Mouse (Mus musculus) embryonic facial prominence, embryonic 13.5 days (tissue): ENCODE data around the gene Slc5a4b. TPM values are rescaled to one million over a fixed set of nuclear protein-coding genes. Genes with fewer than 3 reads are reported as not detected.

Source experiments
- ATAC-seq: fragments of 200-750 bp; cut with Nextera tagmentation; 2 replicates; pipeline ENCODE4 v1.8.0; 2017; ENCODE audit warnings: low read depth; ENCODE audit not compliant: insufficient number of reproducible peaks, insufficient read depth, low FRiP score, low TSS enrichment
- H3K27ac ChIP-seq: fragments of 300-500 bp; sonication (generic); 2 replicates; pipeline ENCODE4 v1.5.1; 2015; ENCODE audit warnings: moderate library complexity, mild to moderate bottlenecking, inconsistent platforms
- H3K27me3 ChIP-seq: fragments of 300-500 bp; sonication (generic); 2 replicates; pipeline ENCODE4 v1.6.1; 2015; ENCODE audit warnings: mild to moderate bottlenecking, inconsistent platforms
- H3K36me3 ChIP-seq: fragments of 300-500 bp; sonication (generic); 2 replicates; pipeline ENCODE4 v1.6.1; 2015; ENCODE audit warnings: mild to moderate bottlenecking, inconsistent platforms
- H3K4me1 ChIP-seq: fragments of 300-500 bp; sonication (generic); 2 replicates; pipeline ENCODE4 v1.6.1; 2015; ENCODE audit warnings: inconsistent platforms
- H3K4me2 ChIP-seq: fragments of 300-500 bp; sonication (generic); 2 replicates; pipeline ENCODE4 v1.6.1; 2015; ENCODE audit warnings: moderate library complexity, mild to moderate bottlenecking, inconsistent platforms
- H3K4me3 ChIP-seq: fragments of 300-500 bp; sonication (generic); 2 replicates; pipeline ENCODE4 v1.5.1; 2015; ENCODE audit warnings: mild to moderate bottlenecking, inconsistent platforms
- H3K9ac ChIP-seq: fragments of 300-500 bp; sonication (generic); 2 replicates; pipeline ENCODE4 v1.6.1; 2015; ENCODE audit warnings: mild to moderate bottlenecking, inconsistent platforms
- H3K9me3 ChIP-seq: fragments of 300-500 bp; sonication (generic); 2 replicates; pipeline ENCODE4 v1.6.1; 2016; ENCODE audit warnings: inconsistent platforms
- WGBS: fragments of 180-500 bp; shearing (Covaris S2); methylation state at CpG from one replicate; pipeline ENCODE4 v1.1.7; 2015; ENCODE audit warnings: mixed read lengths; 5-methylcytosine and 5-hydroxymethylcytosine counted together
- polyA plus RNA-seq: library from polyadenylated mRNA; unstranded; fragments of >200 nt; fragmentation: Nextera tagmentation; extraction: Ambion mirVana; gene quantifications from 2 replicates; pipeline ENCODE4 v1.2.1, GENCODE M21; 2015

Slc5a4b gene
- not detected in 2 replicates for polyA plus RNA-seq

- Histone ChIP-seq H3K4me1 (no peaks in the 10 kb centered on the region), H3K4me3 (no peak within 1 kb of the TSS), H3K27me3 (no peaks in the 10 kb centered on the region), H3K27ac (no peak within 1 kb of the TSS), H3K9ac (no peak within 1 kb of the TSS), H3K9me3 (no peaks in the 10 kb centered on the region), H3K36me3 (no peaks in the 10 kb centered on the region), H3K4me2 (no peak within 1 kb of the TSS)
- WGBS, result 88% methylated on average over 4 of the region's 4 CpGs
- no peak for ATAC-seq
Observed at GRCm38 (mm10) chr10:76110861-76111260, at the start of gene Slc5a4b. Gene Slc5a4b, minus strand, starts transcription at chr10:76110961.

DNA sequence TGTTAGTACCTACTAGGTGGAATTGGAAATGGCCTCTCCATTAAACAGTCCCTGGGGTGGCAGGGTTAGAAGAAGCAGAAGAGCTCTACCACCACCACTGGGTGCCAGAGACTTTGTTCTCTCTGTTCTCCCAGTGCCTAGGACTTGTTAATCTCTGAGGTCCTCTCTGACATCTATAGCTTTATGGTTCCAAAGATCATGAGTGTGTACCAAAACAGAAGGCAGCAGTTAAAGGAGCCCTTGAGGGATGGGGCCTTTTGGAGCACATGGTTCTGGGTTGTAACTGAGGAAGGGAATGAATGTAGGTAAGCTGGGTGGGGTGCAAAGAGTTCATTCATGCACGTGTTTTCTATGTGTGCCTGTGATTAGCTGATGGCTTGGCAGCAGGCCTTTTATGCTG, 47.2 kb upstream of the Slc5a4b start:
- Histone ChIP-seq H3K9me3 (no peaks in the 10 kb centered on the region), H3K4me3 (no peak overlapping the region), H3K27ac (no peak overlapping the region), H3K9ac (no peak overlapping the region), H3K36me3 (no peaks in the 10 kb centered on the region), H3K4me1 (no peaks in the 10 kb centered on the region), H3K27me3 (no peaks in the 10 kb centered on the region), H3K4me2 (no peak overlapping the region)
- WGBS, result 69% methylated on average over 1 of the region's 1 CpGs
- no peak for ATAC-seq

DNA sequence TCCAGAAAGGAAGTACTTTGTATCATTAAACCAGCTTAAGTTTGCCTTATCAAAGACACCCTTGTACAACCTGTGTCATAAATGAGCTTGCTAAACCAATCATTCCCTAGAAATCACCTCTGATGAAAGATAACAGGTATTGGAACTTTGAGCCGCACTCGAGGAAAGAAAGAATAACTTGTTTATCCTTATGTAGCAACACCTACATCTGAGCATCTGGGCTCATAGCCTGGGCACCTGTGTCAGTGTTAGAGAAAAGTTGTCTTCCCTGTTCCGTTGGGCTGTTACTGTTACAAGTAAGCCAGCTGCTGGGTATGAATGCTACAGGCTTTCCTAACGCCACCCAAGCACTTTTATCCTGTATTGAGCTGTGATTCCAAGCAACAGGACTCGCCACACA, 46.8 kb upstream of the Slc5a4b start:
- Histone ChIP-seq H3K27me3 (no peaks in the 10 kb centered on the region), H3K4me2 (no peak overlapping the region), H3K36me3 (no peaks in the 10 kb centered on the region), H3K27ac (no peak overlapping the region), H3K9me3 (no peaks in the 10 kb centered on the region), H3K4me1 (no peaks in the 10 kb centered on the region), H3K9ac (no peak overlapping the region), H3K4me3 (no peak overlapping the region)
- no peak for ATAC-seq
- WGBS, result 73% methylated on average over 5 of the region's 5 CpGs

DNA sequence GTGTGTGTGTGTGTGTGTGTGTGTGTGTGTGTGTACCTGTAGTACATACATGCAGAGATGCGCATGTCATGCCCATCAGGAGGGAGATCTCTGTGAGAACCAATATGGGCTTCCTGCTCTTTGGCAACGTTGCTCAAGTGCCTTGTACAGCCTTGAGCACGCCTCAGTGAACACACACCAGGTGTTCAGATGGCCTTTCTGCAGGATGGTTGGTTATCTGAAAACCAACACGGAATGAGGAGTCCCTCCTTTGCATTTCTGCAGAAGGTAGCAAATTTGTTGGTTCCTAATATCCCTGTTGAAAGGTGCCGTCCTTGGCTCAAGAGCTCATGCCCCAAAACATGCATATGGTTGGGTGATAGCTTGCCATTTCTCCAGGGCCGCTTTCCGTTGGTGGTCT, 45.1 kb upstream of the Slc5a4b start:
- Histone ChIP-seq H3K4me2 (no peak overlapping the region), H3K4me3 (no peak overlapping the region), H3K9ac (no peak overlapping the region), H3K27ac (no peak overlapping the region), H3K4me1 (no peaks in the 10 kb centered on the region), H3K27me3 (no peaks in the 10 kb centered on the region), H3K9me3 (no peaks in the 10 kb centered on the region), H3K36me3 (no peaks in the 10 kb centered on the region)
- 83% methylated on average over 7 of the region's 7 CpGs for WGBS
- no peak for ATAC-seq

DNA sequence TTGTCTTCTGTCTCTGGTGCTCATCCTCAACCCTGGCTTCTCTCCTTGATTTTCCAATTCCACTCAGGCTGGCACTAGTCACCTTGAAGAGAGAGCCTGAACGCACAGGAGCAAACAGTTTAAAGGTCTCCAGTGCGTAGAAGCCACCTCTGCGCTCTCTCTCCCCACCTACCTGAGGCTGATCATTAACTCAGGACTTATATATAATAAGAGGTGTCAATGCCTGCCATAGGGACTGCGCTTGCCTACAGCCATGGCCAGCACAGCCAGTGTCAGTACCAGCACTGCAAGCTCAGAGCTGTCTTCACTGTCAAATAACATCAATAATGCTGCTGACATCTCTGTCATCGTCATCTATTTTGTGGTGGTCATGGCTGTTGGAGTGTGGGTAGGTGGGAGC, 36.5 kb upstream of the Slc5a4b start, which contains the start of gene Slc5a4a:
Gene Slc5a4a (plus strand): TSS at position 174 of the 400 bp plus-strand sequence.
- H3K9me3 ChIP-seq, result no peaks in the 10 kb centered on the region
- H3K27ac ChIP-seq, result no peak within 1 kb of the TSS
- H3K27me3 ChIP-seq, result no peaks in the 10 kb centered on the region
- no peak within 1 kb of the TSS for H3K4me2 ChIP-seq
- no peaks in the 10 kb centered on the region for H3K36me3 ChIP-seq
- H3K9ac ChIP-seq, result no peak within 1 kb of the TSS
- no peak within 1 kb of the TSS for H3K4me3 ChIP-seq
- ATAC-seq, result no peak
- H3K4me1 ChIP-seq, result no peaks in the 10 kb centered on the region
- WGBS, result 91% methylated on average over 5 of the region's 5 CpGs

DNA sequence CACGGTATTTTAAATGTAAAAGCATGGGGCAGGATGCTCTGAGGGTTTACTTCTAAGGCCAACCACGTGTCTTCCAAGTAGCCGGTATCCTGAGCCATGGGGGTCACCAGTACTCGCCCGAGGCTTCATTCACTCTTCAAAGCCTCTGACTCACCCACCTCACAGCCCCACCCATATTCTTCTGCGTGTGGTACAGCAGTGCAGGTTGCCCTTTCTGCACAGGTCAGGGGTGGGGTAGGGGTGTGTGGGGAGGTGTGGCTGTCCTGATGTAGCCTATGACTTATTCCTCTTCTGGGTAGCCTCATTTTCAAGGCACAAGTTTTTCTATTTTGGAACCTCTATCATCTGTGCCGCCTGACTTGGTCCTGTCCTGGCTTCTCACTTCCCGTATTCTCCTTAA, 36.1 kb upstream of the Slc5a4b start:
- 60% methylated on average over 8 of the region's 8 CpGs for WGBS
- no peaks in the 10 kb centered on the region for H3K36me3 ChIP-seq

GRCm38 (mm10) chr10:76136318-76136717, 25.6 kb upstream of the Slc5a4b start:
- H3K4me3 ChIP-seq, result no peak overlapping the region
- no peak for ATAC-seq
- H3K4me2 ChIP-seq, result no peak overlapping the region
- no peak overlapping the region for H3K9ac ChIP-seq
- 75% methylated on average over 2 of the region's 2 CpGs for WGBS
- H3K27me3 ChIP-seq, result no peaks in the 10 kb centered on the region
- H3K4me1 ChIP-seq, result no peaks in the 10 kb centered on the region
- H3K27ac ChIP-seq, result no peak overlapping the region
- no peaks in the 10 kb centered on the region for H3K36me3 ChIP-seq
- H3K9me3 ChIP-seq, result no peaks in the 10 kb centered on the region

More for the DNA sequence above, 36.1 kb upstream of the Slc5a4b start:
- no peak overlapping the region for H3K4me2 ChIP-seq
- no peak overlapping the region for H3K27ac ChIP-seq
- no peak overlapping the region for H3K4me3 ChIP-seq
- H3K4me1 ChIP-seq, result no peaks in the 10 kb centered on the region
- ATAC-seq, result no peak
- H3K9me3 ChIP-seq, result no peaks in the 10 kb centered on the region
- H3K9ac ChIP-seq, result no peak overlapping the region
- H3K27me3 ChIP-seq, result no peaks in the 10 kb centered on the region

DNA sequence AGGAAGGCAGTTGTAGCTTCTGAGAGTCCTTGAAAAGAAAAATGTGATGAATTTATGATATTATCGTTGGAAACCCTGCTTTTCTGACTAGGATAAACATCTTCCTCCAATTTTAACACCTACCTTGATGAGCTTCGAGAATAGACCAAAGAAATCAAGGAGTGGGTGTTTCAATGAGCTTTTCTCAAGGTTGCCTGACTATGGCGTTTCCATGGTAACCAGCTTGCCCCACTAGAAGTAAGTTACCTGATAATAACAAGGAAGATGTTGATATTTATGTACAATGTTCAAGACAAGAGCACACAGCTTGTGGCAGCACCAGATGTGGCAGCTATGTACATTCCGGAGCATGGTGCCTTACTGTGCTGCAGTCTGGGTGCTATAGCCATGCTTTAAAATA, 21.7 kb upstream of the Slc5a4b start:
- H3K4me1 ChIP-seq, result no peaks in the 10 kb centered on the region
- 68% methylated on average over 4 of the region's 4 CpGs for WGBS
- no peak for ATAC-seq
- H3K9me3 ChIP-seq, result no peaks in the 10 kb centered on the region
- no peaks in the 10 kb centered on the region for H3K36me3 ChIP-seq
- H3K9ac ChIP-seq, result no peak overlapping the region
- no peaks in the 10 kb centered on the region for H3K27me3 ChIP-seq
- H3K4me2 ChIP-seq, result no peak overlapping the region
- no peak overlapping the region for H3K4me3 ChIP-seq
- no peak overlapping the region for H3K27ac ChIP-seq

- Histone ChIP-seq H3K9ac (no peak overlapping the region), H3K9me3 (no peaks in the 10 kb centered on the region), H3K27me3 (no peaks in the 10 kb centered on the region), H3K36me3 (no peaks in the 10 kb centered on the region), H3K4me3 (no peak overlapping the region), H3K4me1 (no peaks in the 10 kb centered on the region), H3K27ac (no peak overlapping the region), H3K4me2 (no peak overlapping the region)
- 80% methylated on average over 5 of the region's 5 CpGs for WGBS
- ATAC-seq, result no peak
Observed at GRCm38 (mm10) chr10:76121495-76121894, 10.7 kb upstream of the Slc5a4b start.

DNA sequence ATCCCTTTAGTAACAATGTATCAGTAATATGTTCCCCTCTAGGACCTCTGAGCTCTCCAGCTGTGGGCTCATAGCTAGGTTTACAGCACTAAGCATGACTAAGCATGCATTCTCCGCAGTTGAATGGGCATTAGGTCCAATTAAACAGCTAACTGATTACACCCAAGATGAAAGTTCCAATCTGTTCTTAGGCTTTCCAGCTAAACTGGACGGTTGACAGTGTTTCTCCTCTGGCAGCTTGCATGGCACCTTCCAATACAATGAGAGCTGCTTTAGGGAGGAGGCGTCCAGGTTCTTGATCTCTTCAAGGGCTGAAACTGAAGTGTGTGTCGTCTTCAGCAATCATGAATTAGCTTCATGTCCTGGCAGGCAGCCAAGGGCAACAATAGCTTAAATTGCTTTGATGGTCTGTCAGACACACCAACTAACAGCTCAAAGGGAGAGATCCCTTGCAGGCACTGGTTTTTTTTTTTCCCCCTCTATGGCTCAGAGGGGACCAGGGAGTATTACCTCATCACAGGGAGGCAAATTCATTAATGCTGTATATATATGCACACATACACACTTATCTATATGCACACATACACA, 9.5 kb upstream of the Slc5a4b start:
- ATAC-seq, result no peak
- no peaks in the 10 kb centered on the region for H3K9me3 ChIP-seq
- H3K4me1 ChIP-seq, result no peaks in the 10 kb centered on the region
- H3K4me2 ChIP-seq, result no peak overlapping the region
- 48% methylated on average over 4 of the region's 4 CpGs for WGBS
- no peaks in the 10 kb centered on the region for H3K27me3 ChIP-seq
- no peak overlapping the region for H3K4me3 ChIP-seq
- no peak overlapping the region for H3K9ac ChIP-seq
- H3K36me3 ChIP-seq, result no peaks in the 10 kb centered on the region
- no peak overlapping the region for H3K27ac ChIP-seq

DNA sequence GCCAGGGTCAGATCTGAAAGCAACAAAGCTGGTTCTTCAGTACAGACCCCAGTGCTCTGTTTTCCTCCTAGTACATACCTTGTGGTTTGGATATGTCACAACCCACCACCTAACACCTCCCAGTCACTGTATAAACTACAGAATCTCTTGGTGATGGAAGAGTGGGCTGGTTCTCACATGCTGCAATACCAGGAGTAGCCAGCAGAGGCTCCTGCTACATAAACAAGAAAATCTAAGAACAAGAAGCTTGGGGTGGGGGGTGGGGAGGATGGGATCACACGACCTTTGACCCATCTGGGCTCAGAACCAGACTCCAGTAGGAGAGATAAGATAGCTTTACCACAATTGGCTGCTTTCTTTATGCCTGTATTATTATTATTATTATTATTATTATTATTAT, 8.0 kb upstream of the Slc5a4b start:
- WGBS, result 7% methylated on average over 1 of the region's 1 CpGs
- H3K36me3 ChIP-seq, result no peaks in the 10 kb centered on the region
- no peaks in the 10 kb centered on the region for H3K27me3 ChIP-seq
- H3K27ac ChIP-seq, result no peak overlapping the region
- H3K4me1 ChIP-seq, result no peaks in the 10 kb centered on the region
- no peak overlapping the region for H3K9ac ChIP-seq
- ATAC-seq, result no peak
- no peak overlapping the region for H3K4me2 ChIP-seq
- no peak overlapping the region for H3K4me3 ChIP-seq
- no peaks in the 10 kb centered on the region for H3K9me3 ChIP-seq

DNA sequence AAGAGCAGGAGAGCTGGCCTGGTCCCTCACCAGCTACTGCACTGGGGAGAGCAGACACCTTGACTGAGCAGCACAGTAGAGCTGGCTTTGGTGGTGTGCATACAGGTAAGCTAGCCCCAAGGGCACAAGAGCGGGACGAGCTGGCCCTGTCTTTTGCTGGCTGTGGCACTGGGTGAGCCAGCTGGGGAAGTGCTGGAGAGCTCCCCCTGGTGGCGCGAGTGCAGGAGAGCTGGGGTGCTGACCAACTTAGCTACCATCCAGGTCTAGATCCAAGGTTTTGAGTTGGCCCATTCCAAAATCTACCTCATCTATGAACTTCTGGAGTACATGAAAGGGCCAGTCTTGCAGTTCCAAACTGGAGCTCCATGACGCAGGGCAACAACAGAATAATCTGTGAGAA, 7.2 kb upstream of the Slc5a4b start:
- WGBS, result 30% methylated on average over 5 of the region's 5 CpGs
- Histone ChIP-seq H3K27me3 (no peaks in the 10 kb centered on the region), H3K4me1 (no peaks in the 10 kb centered on the region), H3K4me2 (no peak overlapping the region), H3K27ac (no peak overlapping the region), H3K36me3 (no peaks in the 10 kb centered on the region), H3K9ac (no peak overlapping the region), H3K4me3 (no peak overlapping the region), H3K9me3 (no peaks in the 10 kb centered on the region)
- ATAC-seq, result no peak
